ENCODE assay signal across 8 mouse cellular contexts in the genomic region with DNA sequence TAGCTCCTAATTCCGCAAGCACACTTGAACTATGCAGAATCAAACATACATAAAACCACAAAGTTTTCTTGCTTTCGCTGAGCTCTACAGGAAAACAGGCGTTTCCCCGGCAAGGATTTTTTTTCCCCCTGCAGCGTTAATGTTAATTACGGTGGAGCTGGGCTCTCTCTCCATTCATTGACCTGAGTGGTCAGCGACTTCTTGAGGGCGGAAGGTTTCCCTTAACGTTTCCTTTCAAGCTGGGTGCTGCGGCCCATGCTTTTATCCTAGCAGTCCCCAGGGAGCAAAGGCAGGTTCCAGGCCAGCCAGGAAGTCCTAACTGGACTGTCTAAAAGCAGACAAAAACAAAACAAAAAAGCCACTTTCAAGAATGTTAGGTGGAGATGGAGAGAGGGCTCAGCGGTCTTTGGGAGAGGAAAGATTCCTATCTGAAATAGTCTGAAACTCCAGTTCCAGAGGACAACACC. TPM values are rescaled to one million over a fixed set of nuclear protein-coding genes. Genes with fewer than 3 reads are reported as not detected.
DNase-seq lines count a peak whose midpoint lies in the region; ATAC-seq lines count a peak whose summit lies in the region.

No protein-coding gene starts in this region.

- WGBS in hindbrain, embryonic 10.5 days, result 8% methylated on average over 11 of the region's 11 CpGs
- WGBS in liver, embryonic 13.5 days (ENCODE audit: insufficient replicate concordance), result 6% methylated on average over 11 of the region's 11 CpGs

- DNase-seq in adrenal gland, postnatal 14 days, result peak; percentile 44
- no peak for DNase-seq in adrenal gland, postnatal 4 days (ENCODE audit: low spot score in 2 of 2)
- peak; percentile 31 for DNase-seq in embryo, embryonic 11 days
- no peak for DNase-seq in hindbrain, embryonic 10.5 days (ENCODE audit: low spot score)
- no peak for DNase-seq in liver, embryonic 13.5 days
- no peak for DNase-seq in urinary bladder, adult 18-20 months (ENCODE audit: low spot score in 2 of 2)
- DNase-seq in cerebellum, postnatal 4 days (ENCODE audit: low spot score in 2 of 2), result no peak
- DNase-seq in spleen, adult 12 weeks (ENCODE audit: low spot score), result no peak

- H3K4me3 ChIP-seq in hindbrain, embryonic 10.5 days, result peak overlapping the region; percentile 81
- H3K4me3 ChIP-seq in liver, embryonic 13.5 days (replicated peaks), result peak overlapping the region; percentile 89

- peaks cover 31% of the 10 kb centered on the region for H3K4me1 ChIP-seq in hindbrain, embryonic 10.5 days (replicated peaks)
- peaks cover 37% of the 10 kb centered on the region for H3K4me1 ChIP-seq in liver, embryonic 13.5 days (replicated peaks)

- H3K4me2 ChIP-seq in liver, embryonic 13.5 days, result peak overlapping the region; percentile 95

- H3K9ac ChIP-seq in liver, embryonic 13.5 days, result peak overlapping the region; percentile 90

- H3K36me3 ChIP-seq in hindbrain, embryonic 10.5 days, result peaks cover 42% of the 10 kb centered on the region
- peaks cover 42% of the 10 kb centered on the region for H3K36me3 ChIP-seq in liver, embryonic 13.5 days

- H3K27me3 ChIP-seq in hindbrain, embryonic 10.5 days (ENCODE audit: insufficient read depth, poor library complexity, severe bottlenecking), result peaks cover 50% of the 10 kb centered on the region
- peaks cover 19% of the 10 kb centered on the region for H3K27me3 ChIP-seq in liver, embryonic 13.5 days

- no peak overlapping the region for H3K27ac ChIP-seq in hindbrain, embryonic 10.5 days
- H3K27ac ChIP-seq in liver, embryonic 13.5 days, result peak overlapping the region; percentile 80

- ATAC-seq in liver, embryonic 13.5 days (ENCODE audit: low read depth), result no peak

- H3K9me3 ChIP-seq in hindbrain, embryonic 10.5 days, result no peaks in the 10 kb centered on the region
- no peaks in the 10 kb centered on the region for H3K9me3 ChIP-seq in liver, embryonic 13.5 days (replicated peaks)

RNA-seq across cellular contexts. Expression of a gene that starts 3.1 kb away (rescaled TPM):
- total RNA-seq in adrenal gland, postnatal 14 days (2021), result 92.6 and 92.9 TPM in 2 replicates
- total RNA-seq in adrenal gland, postnatal 4 days (2021), result 10 to 100 TPM; 45.9 to 46.8 TPM
- polyA plus RNA-seq in hindbrain, embryonic 10.5 days (2016; fragmentation: Nextera tagmentation; extraction: Ambion mirVana), result 104 and 114 TPM in 2 replicates
- polyA plus RNA-seq in liver, embryonic 13.5 days (2015; fragmentation: Nextera tagmentation; extraction: Ambion mirVana), result 120 and 127 TPM in 2 replicates

RNA-seq across cellular contexts. Expression of a gene that starts 33.9 kb away (rescaled TPM):
- total RNA-seq in adrenal gland, postnatal 14 days (2021), result 259 and 262 TPM in 2 replicates
- total RNA-seq in adrenal gland, postnatal 4 days (2021), result 100 to 1,000 TPM; 214 to 224 TPM
- 132 and 172 TPM in 2 replicates for polyA plus RNA-seq in hindbrain, embryonic 10.5 days (2016; fragmentation: Nextera tagmentation; extraction: Ambion mirVana)
- polyA plus RNA-seq in liver, embryonic 13.5 days (2015; fragmentation: Nextera tagmentation; extraction: Ambion mirVana), result 122 and 126 TPM in 2 replicates

RNA-seq across cellular contexts. Expression of a gene that starts 40.7 kb away (rescaled TPM):
- total RNA-seq in adrenal gland, postnatal 14 days (2021), result 80.4 and 83.1 TPM in 2 replicates
- 10 to 100 TPM; 54.4 to 59.8 TPM for total RNA-seq in adrenal gland, postnatal 4 days (2021)
- polyA plus RNA-seq in hindbrain, embryonic 10.5 days (2016; fragmentation: Nextera tagmentation; extraction: Ambion mirVana), result 49.6 and 55.1 TPM in 2 replicates
- 38.1 and 42.0 TPM in 2 replicates for polyA plus RNA-seq in liver, embryonic 13.5 days (2015; fragmentation: Nextera tagmentation; extraction: Ambion mirVana)

RNA-seq across cellular contexts. Expression of a gene that starts 44.6 kb away (rescaled TPM):
- 9.9 and 11.1 TPM in 2 replicates for total RNA-seq in adrenal gland, postnatal 14 days (2021)
- total RNA-seq in adrenal gland, postnatal 4 days (2021), result 1 to 10 TPM; 4.5 to 5.0 TPM
- 2.3 and 6.1 TPM in 2 replicates for polyA plus RNA-seq in hindbrain, embryonic 10.5 days (2016; fragmentation: Nextera tagmentation; extraction: Ambion mirVana)
- not detected in 2 replicates for polyA plus RNA-seq in liver, embryonic 13.5 days (2015; fragmentation: Nextera tagmentation; extraction: Ambion mirVana)

Comparison
In these comparisons a context has a peak if more than half of its experiments do, and no peak if none do; other contexts are left out.
1. DNase-seq: peak in adrenal gland, postnatal 14 days (single experiment) and embryo, embryonic 11 days (single experiment); none in adrenal gland, postnatal 4 days (0 of 2), hindbrain, embryonic 10.5 days (single experiment), liver, embryonic 13.5 days (single experiment), urinary bladder, adult 18-20 months (0 of 2), cerebellum, postnatal 4 days (0 of 2) and spleen, adult 12 weeks (single experiment).